Mouse (Mus musculus) CH12.LX (cell line): ENCODE results near the gene Iqgap1. TPM values are rescaled to one million over a fixed set of nuclear protein-coding genes. Genes with fewer than 3 reads are reported as not detected.

Source experiments
- DNase-seq: peaks from one replicate; pipeline ENCODE4 v3.0.0-alpha.2; 2013; ENCODE audit errors: extremely low read depth
- H3K27ac ChIP-seq: 2 replicates; pipeline ENCODE4 v1.5.1; 2012; ENCODE audit warnings: low read depth, mild to moderate bottlenecking, control low read depth, moderate library complexity; ENCODE audit not compliant: insufficient read depth
- H3K27me3 ChIP-seq: replicated peaks from 2 replicates; pipeline ENCODE3; 2012; ENCODE audit warnings: inconsistent platforms
- H3K36me3 ChIP-seq, 2 experiments: replicated peaks in 1 of 2; 2 replicates each; pipeline versions ENCODE3 to v1.6.1; 2012; ENCODE audit warnings: inconsistent platforms in 1 of 2, low read length in 1 of 2, mild to moderate bottlenecking in 1 of 2, mixed read lengths in 1 of 2, moderate library complexity in 1 of 2; ENCODE audit not compliant: control insufficient read depth in 1 of 2, insufficient read depth in 1 of 2
- H3K4me1 ChIP-seq, 2 experiments: 2 replicates each; pipeline ENCODE4 v1.6.1; 2012; ENCODE audit warnings: inconsistent platforms in 1 of 2, moderate library complexity in 1 of 2; ENCODE audit not compliant: insufficient read depth in 2 of 2, control insufficient read depth in 1 of 2
- H3K4me2 ChIP-seq: 2 replicates; pipeline ENCODE4 v1.6.1; 2012; ENCODE audit warnings: low read depth, mild to moderate bottlenecking, control low read depth; ENCODE audit not compliant: poor library complexity, insufficient read depth, severe bottlenecking
- H3K4me3 ChIP-seq, 3 experiments: fragments of 150-350 bp in 1 of 3; sonication (generic) in 1 of 3; replicated peaks in 1 of 3; 2 replicates each; pipeline versions ENCODE3 to v1.5.1; 2011 to 2012; ENCODE audit warnings: low read depth in 2 of 3, low read length in 2 of 3, mild to moderate bottlenecking in 2 of 3, moderate library complexity in 2 of 3, control low read depth in 1 of 3, improper control_type of control experiment in 1 of 3, inconsistent platforms in 1 of 3, mixed read lengths in 1 of 3; ENCODE audit not compliant: poor library complexity in 1 of 3
- H3K79me2 ChIP-seq: replicated peaks from 2 replicates; pipeline ENCODE4 v1.6.1; 2012; ENCODE audit warnings: mild to moderate bottlenecking, moderate library complexity; ENCODE audit not compliant: control insufficient read depth, poor library complexity, insufficient read depth, severe bottlenecking; ENCODE audit errors: extremely low read depth
- H3K9ac ChIP-seq: 2 replicates; pipeline ENCODE4 v1.6.1; 2012; ENCODE audit warnings: low read depth, mild to moderate bottlenecking, control low read depth, moderate library complexity; ENCODE audit not compliant: insufficient read depth
- H3K9me3 ChIP-seq: replicated peaks from 2 replicates; pipeline ENCODE3; 2012; ENCODE audit warnings: low read length, inconsistent platforms, mixed read lengths
- BHLHE40 ChIP-seq: IDR thresholded peaks from 2 replicates; pipeline ENCODE4 v1.6.1; 2011; ENCODE audit warnings: mild to moderate bottlenecking, low read depth, low read length, improper control_type of control experiment
- CHD1 ChIP-seq: IDR thresholded peaks from 2 replicates; pipeline ENCODE4 v1.6.1; 2012; ENCODE audit warnings: low read depth, low read length, improper control_type of control experiment, inconsistent platforms
- CHD2 ChIP-seq: IDR thresholded peaks from 2 replicates; pipeline ENCODE4 v1.6.1; 2011; ENCODE audit warnings: low read length, improper control_type of control experiment
- CTCF ChIP-seq, 2 experiments: IDR thresholded peaks in 1 of 2; conservative IDR thresholded peaks in 1 of 2; 2 replicates each; pipeline ENCODE4 v1.5.1; 2011 to 2012; ENCODE audit warnings: low read depth in 2 of 2, low read length in 2 of 2, improper control_type of control experiment in 1 of 2, inconsistent platforms in 1 of 2, mild to moderate bottlenecking in 1 of 2, moderate library complexity in 1 of 2
- E2F4 ChIP-seq: IDR thresholded peaks from 2 replicates; pipeline ENCODE4 v1.6.1; 2011; ENCODE audit warnings: low read depth, low read length, improper control_type of control experiment; ENCODE audit not compliant: insufficient replicate concordance
- ELF1 ChIP-seq: IDR thresholded peaks from 2 replicates; pipeline ENCODE4 v1.6.1; 2014; ENCODE audit warnings: low read depth, mild to moderate bottlenecking, inconsistent platforms, low read length, improper control_type of control experiment
- EP300 ChIP-seq: IDR thresholded peaks from 2 replicates; pipeline ENCODE4 v1.6.1; 2011; ENCODE audit warnings: low read length, improper control_type of control experiment
- ETS1 ChIP-seq: conservative IDR thresholded peaks from 2 replicates; pipeline ENCODE4 v1.6.1; 2012; ENCODE audit warnings: low read depth, mild to moderate bottlenecking, inconsistent platforms, low read length, improper control_type of control experiment, moderate library complexity
- GABPA ChIP-seq: IDR thresholded peaks from 2 replicates; pipeline ENCODE4 v1.6.1; 2012; ENCODE audit warnings: low read depth, low read length, improper control_type of control experiment, inconsistent platforms; ENCODE audit not compliant: insufficient replicate concordance
- HCFC1 ChIP-seq: IDR thresholded peaks from 2 replicates; pipeline ENCODE4 v1.6.1; 2012; ENCODE audit warnings: low read depth, mild to moderate bottlenecking, inconsistent platforms, low read length, improper control_type of control experiment
- IRF4 ChIP-seq: IDR thresholded peaks from 2 replicates; pipeline ENCODE4 v1.6.1; 2014; ENCODE audit warnings: low read depth, mild to moderate bottlenecking, inconsistent platforms, low read length, improper control_type of control experiment
- JUN ChIP-seq: IDR thresholded peaks from 2 replicates; pipeline ENCODE4 v1.6.1; 2011; ENCODE audit warnings: low read depth, mild to moderate bottlenecking, low read length, improper control_type of control experiment, moderate library complexity; ENCODE audit not compliant: insufficient read depth
- MAFK ChIP-seq: IDR thresholded peaks from 2 replicates; pipeline ENCODE4 v1.6.1; 2011; ENCODE audit warnings: low read length, improper control_type of control experiment; ENCODE audit not compliant: insufficient replicate concordance
- MXI1 ChIP-seq: IDR thresholded peaks from 2 replicates; pipeline ENCODE4 v1.6.1; 2011; ENCODE audit warnings: mild to moderate bottlenecking, low read depth, low read length, improper control_type of control experiment
- MYC ChIP-seq: IDR thresholded peaks from 2 replicates; pipeline ENCODE4 v1.6.1; 2011; ENCODE audit warnings: low read depth, mild to moderate bottlenecking, improper control_type of control experiment, low read length
- NRF1 ChIP-seq: IDR thresholded peaks from 2 replicates; pipeline ENCODE4 v1.6.1; 2014; ENCODE audit warnings: low read depth, mild to moderate bottlenecking, inconsistent platforms, low read length, improper control_type of control experiment, moderate library complexity
- PAX5 ChIP-seq: IDR thresholded peaks from 2 replicates; pipeline ENCODE4 v1.6.1; 2012; ENCODE audit warnings: low read length, inconsistent platforms, mixed read lengths
- POLR2A ChIP-seq: IDR thresholded peaks from 2 replicates; pipeline ENCODE4 v1.6.1; 2011; ENCODE audit warnings: low read depth, mild to moderate bottlenecking, improper control_type of control experiment, low read length
- RAD21 ChIP-seq: IDR thresholded peaks from 2 replicates; pipeline ENCODE4 v1.6.1; 2011; ENCODE audit warnings: low read depth, mild to moderate bottlenecking, low read length, improper control_type of control experiment, moderate library complexity
- RCOR1 ChIP-seq: conservative IDR thresholded peaks from 2 replicates; pipeline ENCODE4 v1.6.1; 2012; ENCODE audit warnings: low read depth, mild to moderate bottlenecking, inconsistent platforms, low read length, improper control_type of control experiment
- SIN3A ChIP-seq: IDR thresholded peaks from 2 replicates; pipeline ENCODE4 v1.6.1; 2012; ENCODE audit warnings: low read length, improper control_type of control experiment, inconsistent platforms
- SMC3 ChIP-seq: IDR thresholded peaks from 2 replicates; pipeline ENCODE4 v1.6.1; 2011; ENCODE audit warnings: low read depth, low read length, improper control_type of control experiment
- TBP ChIP-seq: conservative IDR thresholded peaks from 2 replicates; pipeline ENCODE4 v1.6.1; 2011; ENCODE audit warnings: low read depth, low read length, improper control_type of control experiment
- TCF12 ChIP-seq: IDR thresholded peaks from 2 replicates; pipeline ENCODE4 v1.6.1; 2014; ENCODE audit warnings: low read depth, mild to moderate bottlenecking, inconsistent platforms, low read length, improper control_type of control experiment
- UBTF ChIP-seq: IDR thresholded peaks from 2 replicates; pipeline ENCODE4 v1.6.1; 2012; ENCODE audit warnings: low read depth, mild to moderate bottlenecking, inconsistent platforms, low read length, improper control_type of control experiment, moderate library complexity
- USF1 ChIP-seq: IDR thresholded peaks from 2 replicates; pipeline ENCODE4 v1.6.1; 2014; ENCODE audit warnings: low read depth, mild to moderate bottlenecking, inconsistent platforms, low read length, improper control_type of control experiment
- USF2 ChIP-seq: conservative IDR thresholded peaks from 2 replicates; pipeline ENCODE4 v1.6.1; 2011; ENCODE audit warnings: low read depth, low read length, improper control_type of control experiment
- ZC3H11A ChIP-seq: IDR thresholded peaks from 2 replicates; pipeline ENCODE4 v1.6.1; 2012; ENCODE audit warnings: low read depth, mild to moderate bottlenecking, inconsistent platforms, low read length, improper control_type of control experiment
- ZKSCAN1 ChIP-seq: IDR thresholded peaks from 2 replicates; pipeline ENCODE4 v1.6.1; 2012; ENCODE audit warnings: low read depth, inconsistent platforms, low read length, improper control_type of control experiment, borderline replicate concordance
- ZMIZ1 ChIP-seq: IDR thresholded peaks from 2 replicates; pipeline ENCODE4 v1.6.1; 2012; ENCODE audit warnings: low read depth, mild to moderate bottlenecking, inconsistent platforms, low read length, improper control_type of control experiment
- ZNF384 ChIP-seq: IDR thresholded peaks from 2 replicates; pipeline ENCODE4 v1.6.1; 2012; ENCODE audit warnings: low read depth, low read length, improper control_type of control experiment, inconsistent platforms
- dilution Hi-C: fragments of 300-500 bp; cut with MboI; formaldehyde crosslinking; loops from 2 replicates; pipeline ENCODE4 v1.14.3; 2020; ENCODE audit warnings: low sequenced_read_pairs; ENCODE audit not compliant: extremely low pct_unique_long_range_greater_than_20kb, extremely low pct_ligation_motif_present
- in situ Hi-C: fragments of 300-500 bp; cut with MboI; formaldehyde crosslinking; loops from 3 replicates; pipeline ENCODE4 v1.14.3; 2019; ENCODE audit warnings: low sequenced_read_pairs, low pct_ligation_motif_present, low pct_unique_long_range_greater_than_20kb, mixed read lengths
- polyA plus RNA-seq: library from polyadenylated mRNA; unstranded; fragments of >175 nt; gene quantifications from 2 replicates; pipeline ENCODE4 v1.2.1, GENCODE M21; 2012; ENCODE audit warnings: low read depth; ENCODE audit not compliant: insufficient read length
- total RNA-seq, 2 experiments: library from RNA; depleted of rRNA; stranded (reverse); fragments of 300-350 nt in 1 of 2; fragments of >200 nt in 1 of 2; gene quantifications; 2 replicates each; pipeline ENCODE4 v1.2.3; 2012 to 2014

Gene Iqgap1
- total and polyA plus RNA-seq, 3 experiments, result 49.6 to 126 (median 77.0) TPM

- Histone ChIP-seq H3K79me2 (no peaks in the 10 kb centered on the region), H3K9me3 (no peaks in the 10 kb centered on the region), H3K27ac (no peak overlapping the region), H3K9ac (no peak overlapping the region), H3K27me3 (no peaks in the 10 kb centered on the region), H3K4me2 (no peak overlapping the region), H3K36me3 (peaks cover 2 to 27% of the 10 kb centered on the region in 2 experiments), H3K4me3 (no peak overlapping the region), H3K4me1 (peaks cover 2 to 32% of the 10 kb centered on the region in 2 experiments; a peak in 3 of 4 replicates)
- in situ Hi-C loops (no loop called here), dilution Hi-C loops (no loop called here)
- DNase-seq, result peak; percentile 62
- TF ChIP-seq ZC3H11A (no peak), USF1 (no peak), JUN (no peak), ETS1 (no peak), SMC3 (no peak), TBP (no peak), ELF1 (no peak), HCFC1 (no peak)
Observed at GRCm38 (mm10) chr7:80862475-80862874, 36.7 kb upstream of the Iqgap1 start.

GRCm38 (mm10) chr7:80860729-80861274 is 35.0 kb upstream of the Iqgap1 start, which contains the start of gene Zscan2:
Gene Zscan2, plus strand, starts transcription at chr7:80860920.
- H3K79me2 ChIP-seq, result no peaks in the 10 kb centered on the region
- H3K9ac ChIP-seq, result peak within 1 kb of the TSS; percentile 43; the same call in 1 of the 2 replicates
- DNase-seq, result peak; percentile 95
- no peaks in the 10 kb centered on the region for H3K9me3 ChIP-seq
- no peak within 1 kb of the TSS for H3K27ac ChIP-seq
- H3K4me1 ChIP-seq, result peaks cover 2 to 33% of the 10 kb centered on the region in 2 experiments; a peak in 3 of 4 replicates
- H3K4me2 ChIP-seq, result peak within 1 kb of the TSS; percentile 82
- H3K27me3 ChIP-seq, result no peaks in the 10 kb centered on the region
- peaks cover 2 to 20% of the 10 kb centered on the region in 2 experiments for H3K36me3 ChIP-seq
- dilution Hi-C loops, result no loop called here
- H3K4me3 ChIP-seq, result peak within 1 kb of the TSS; percentile 87 to 94 (median 88)
- in situ Hi-C loops, result no loop called here
- TF ChIP-seq RCOR1 (no peak), E2F4 (no peak), MAFK (no peak), ZNF384 (no peak), IRF4 (peak; percentile 38; the same call in 1 of the 2 replicates), SIN3A (peak; percentile 73; the same call in 1 of the 2 replicates), MXI1 (no peak), ZKSCAN1 (no peak), CHD2 (peak; percentile 90), PAX5 (no peak), POLR2A (peak; percentile 40; the same call in 1 of the 2 replicates), SMC3 (no peak), JUN (no peak), EP300 (no peak), ELF1 (peak; percentile 78), USF2 (no peak), ZMIZ1 (no peak), TBP (no peak), MYC (no peak), CHD1 (no peak), TCF12 (peak; percentile 22; the same call in 1 of the 2 replicates), CTCF (conservative IDR thresholded peaks at IDR 0.05 in 1 of 2, IDR thresholded peaks at IDR 0.05 in 1 of 2; ENCODE audit: low read depth in 2 of 2, low read length in 2 of 2) (no peak), USF1 (no peak), HCFC1 (peak; percentile 98), UBTF (no peak), GABPA (peak; percentile 45; the same call in 1 of the 2 replicates), BHLHE40 (no peak), NRF1 (peak; percentile 37; the same call in 1 of the 2 replicates), RAD21 (no peak), ZC3H11A (no peak)
